Mouse (Mus musculus) midbrain, embryonic 14.5 days (tissue): ENCODE results near the gene Prr18. TPM values are rescaled to one million over a fixed set of nuclear protein-coding genes. Genes with fewer than 3 reads are reported as not detected.

ENCODE experiments used
- ATAC-seq: fragments of 200-750 bp; cut with Nextera tagmentation; 2 replicates; pipeline ENCODE4 v1.8.0; 2017; ENCODE audit warnings: moderate number of reproducible peaks, moderate library complexity; ENCODE audit not compliant: low FRiP score, low TSS enrichment
- DNase-seq: peaks from one replicate; pipeline ENCODE4 v3.0.0-alpha.2; 2015
- H3K27ac ChIP-seq: fragments of 300-500 bp; sonication (generic); replicated peaks from 2 replicates; pipeline ENCODE4 v1.5.1; 2014; ENCODE audit warnings: mild to moderate bottlenecking, low read depth, low read length, moderate library complexity
- H3K27me3 ChIP-seq: fragments of 300-500 bp; sonication (generic); 2 replicates; pipeline ENCODE4 v1.6.1; 2014; ENCODE audit warnings: low read length, control low read depth, mixed read lengths; ENCODE audit not compliant: control insufficient read depth, insufficient read depth
- H3K36me3 ChIP-seq: fragments of 300-500 bp; sonication (generic); 2 replicates; pipeline ENCODE4 v1.6.1; 2014; ENCODE audit warnings: low read length, control low read depth; ENCODE audit not compliant: control insufficient read depth, insufficient read depth
- H3K4me1 ChIP-seq: fragments of 300-500 bp; sonication (generic); 2 replicates; pipeline ENCODE4 v1.6.1; 2014; ENCODE audit warnings: mild to moderate bottlenecking, antibody characterized with exemption, low read length, control low read depth; ENCODE audit not compliant: control insufficient read depth, insufficient read depth
- H3K4me2 ChIP-seq: fragments of 300-500 bp; sonication (generic); 2 replicates; pipeline ENCODE4 v1.6.1; 2014; ENCODE audit warnings: mild to moderate bottlenecking, low read length, moderate library complexity
- H3K4me3 ChIP-seq: fragments of 300-500 bp; sonication (generic); replicated peaks from 2 replicates; pipeline ENCODE4 v1.5.1; 2014; ENCODE audit warnings: low read depth, low read length
- H3K9ac ChIP-seq: fragments of 300-500 bp; sonication (generic); replicated peaks from 2 replicates; pipeline ENCODE4 v1.6.1; 2014; ENCODE audit warnings: mild to moderate bottlenecking, low read length, moderate library complexity
- H3K9me3 ChIP-seq: fragments of 300-500 bp; sonication (generic); 2 replicates; pipeline ENCODE4 v1.6.1; 2016; ENCODE audit warnings: low read length, control low read depth, mixed read lengths; ENCODE audit not compliant: control insufficient read depth
- WGBS: fragments of 180-500 bp; shearing (Covaris S2); extraction: QIAGEN DNeasy Blood & Tissue Kit; methylation state at CpG from one replicate; pipeline ENCODE4 v1.1.7; 2014; 5-methylcytosine and 5-hydroxymethylcytosine counted together
- polyA plus RNA-seq: library from polyadenylated mRNA; unstranded; fragments of >200 nt; fragmentation: Nextera tagmentation; extraction: Ambion mirVana; gene quantifications from 2 replicates; pipeline ENCODE4 v1.2.1, GENCODE M21; 2014

The Prr18 gene
- polyA plus RNA-seq, 1 experiment from 2014 or later: 18.3 TPM

DNA sequence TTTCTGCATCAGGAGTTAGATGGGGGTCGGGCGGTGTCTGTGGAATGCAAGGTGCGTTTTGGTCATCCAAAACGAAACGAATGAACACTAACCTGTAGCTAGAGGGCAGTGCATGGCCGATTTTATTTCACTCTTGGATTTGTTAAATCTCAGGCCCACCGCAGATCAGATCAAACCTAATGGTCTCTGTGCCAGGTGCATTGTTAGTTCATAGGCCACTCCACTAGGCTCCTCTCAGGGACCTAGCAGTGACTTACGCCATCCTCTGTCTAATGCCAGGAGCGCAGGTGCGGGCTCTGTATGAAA is 52.5 kb downstream of the Prr18 start:
- ATAC-seq: no peak
- Histone ChIP-seq H3K9ac (no peak overlapping the region; the same call in 1 of the 2 replicates), H3K4me1 (peaks cover 10% of the 10 kb centered on the region), H3K4me3 (peak overlapping the region; percentile 30), H3K36me3 (no peaks in the 10 kb centered on the region), H3K27ac (no peak overlapping the region), H3K9me3 (no peaks in the 10 kb centered on the region), H3K4me2 (peak overlapping the region; percentile 49), H3K27me3 (peaks cover 32% of the 10 kb centered on the region)
- 8% methylated on average over 10 of the region's 10 CpGs for WGBS
- DNase-seq: no peak

DNA sequence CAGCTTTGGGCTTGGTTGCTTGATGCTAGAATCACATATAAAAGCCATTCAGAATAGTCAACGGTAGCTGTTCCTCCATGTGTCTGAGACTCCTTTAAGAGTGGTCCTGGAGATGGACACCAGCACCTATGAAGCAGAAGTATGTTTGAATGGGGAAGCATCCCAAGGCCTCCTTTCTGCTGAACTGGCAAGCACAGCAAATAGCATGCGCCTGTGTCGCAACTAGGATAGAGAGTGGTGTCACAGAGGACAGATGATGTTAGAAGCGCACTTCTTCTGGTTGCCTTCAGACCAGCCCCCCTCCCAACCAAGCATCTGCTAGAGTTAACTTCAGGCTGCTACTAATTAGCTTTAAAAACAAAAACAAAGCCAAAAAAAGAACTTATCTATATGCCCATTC is 53.2 kb downstream of the Prr18 start:
- 68% methylated on average over 4 of the region's 4 CpGs for WGBS
- Histone ChIP-seq H3K9me3 (no peaks in the 10 kb centered on the region), H3K9ac (no peak overlapping the region), H3K36me3 (no peaks in the 10 kb centered on the region), H3K27me3 (peaks cover 32% of the 10 kb centered on the region), H3K4me3 (no peak overlapping the region), H3K27ac (no peak overlapping the region), H3K4me1 (peaks cover 10% of the 10 kb centered on the region), H3K4me2 (no peak overlapping the region)
- ATAC-seq: no peak
- DNase-seq: no peak

Other genes starting within 250 kb of the Prr18 start
- gene Gm49673, start 189.7 kb upstream of the Prr18 start, polyA plus RNA-seq: 0.15 TPM in 1 of 2 replicates, not detected in the other
- gene Rnaset2a, start 189.4 kb upstream of the Prr18 start, polyA plus RNA-seq: 10.8 and 11.8 TPM in 2 replicates
- 26.2 and 31.7 TPM in 2 replicates for gene Fgfr1op, start 172.0 kb upstream of the Prr18 start, polyA plus RNA-seq
- not detected in 2 replicates for gene Ccr6, start 101.4 kb upstream of the Prr18 start, polyA plus RNA-seq
- gene Mpc1, start 54.6 kb upstream of the Prr18 start, polyA plus RNA-seq: 282 and 326 TPM in 2 replicates
- 177 and 204 TPM in 2 replicates for gene Sft2d1, start 26.4 kb upstream of the Prr18 start, polyA plus RNA-seq
- gene T2, start 18.5 kb downstream of the Prr18 start, polyA plus RNA-seq: 0.39 and 0.82 TPM in 2 replicates
- gene T, start 97.0 kb downstream of the Prr18 start, polyA plus RNA-seq: 0.39 and 0.43 TPM in 2 replicates
- 14.1 and 15.2 TPM in 2 replicates for gene Pde10a, start 187.9 kb downstream of the Prr18 start, polyA plus RNA-seq
- gene Gm17087, start 229.5 kb downstream of the Prr18 start, polyA plus RNA-seq: not detected in 2 replicates